Mouse (Mus musculus) megakaryocyte, embryonic 14.5 days (primary cell): ENCODE data around the gene Exoc4.

Experiments
- FLI1 ChIP-seq: IDR thresholded peaks from 2 replicates; pipeline ENCODE4 v1.6.1; 2012; ENCODE audit warnings: low read length, inconsistent platforms, mixed read lengths
- GATA1 ChIP-seq: IDR thresholded peaks from 3 replicates; pipeline ENCODE4 v1.6.1; 2012; ENCODE audit warnings: mixed read lengths, low read length, inconsistent platforms, borderline replicate concordance

- TF ChIP-seq GATA1 (no peak), FLI1 (no peak)
Observed at GRCm38 (mm10) chr6:33924888-33925287, 676.0 kb downstream of the Exoc4 start.
